Mouse (Mus musculus) right cerebral cortex, postnatal 4 days (tissue): ENCODE results near the gene Prr7.

Experiments
- DNase-seq: peaks from one replicate; pipeline ENCODE4 v3.0.0-alpha.2; 2022

Gene Prr7

DNA sequence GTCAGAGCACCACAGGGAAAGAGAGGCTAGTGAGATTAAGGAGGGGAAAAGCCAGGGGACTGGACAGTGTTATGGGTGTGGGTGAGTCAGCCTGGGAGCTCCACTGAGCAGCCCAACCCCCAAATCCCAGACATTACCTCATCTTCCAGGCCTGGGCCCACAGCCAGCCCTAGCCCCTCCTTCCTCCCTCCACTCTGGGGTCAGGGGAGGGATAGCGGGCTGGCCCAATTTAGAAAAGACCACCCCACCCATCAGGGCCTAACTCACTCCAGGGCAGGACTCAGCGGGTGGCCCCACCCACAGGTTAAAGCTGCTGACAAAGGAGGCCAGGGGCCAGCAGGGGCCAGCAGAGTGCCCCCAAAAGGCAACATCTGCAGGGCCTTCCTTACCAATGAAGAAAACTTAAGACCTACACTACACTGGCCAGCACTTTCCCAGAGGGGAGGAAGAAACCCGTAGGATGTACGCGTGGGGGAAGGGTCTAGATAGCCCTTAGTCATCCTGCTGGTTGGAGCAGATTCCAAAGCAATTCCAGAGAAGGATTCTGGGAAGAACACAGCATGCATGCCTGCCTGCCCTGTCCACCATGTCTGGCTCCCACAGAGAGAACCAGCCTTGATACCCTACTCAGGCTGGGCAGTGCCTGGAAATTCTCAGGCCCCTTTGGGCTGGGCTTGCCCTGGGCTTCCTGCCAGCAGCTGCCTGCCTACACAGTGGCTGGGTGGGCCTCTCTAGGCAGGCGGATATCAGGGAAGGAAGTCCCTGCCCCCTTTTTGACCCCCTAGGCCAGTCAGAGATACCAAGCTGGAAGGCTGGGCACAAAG lies 46.8 kb downstream of the Prr7 start:
- DNase-seq: peak; percentile 41

DNA sequence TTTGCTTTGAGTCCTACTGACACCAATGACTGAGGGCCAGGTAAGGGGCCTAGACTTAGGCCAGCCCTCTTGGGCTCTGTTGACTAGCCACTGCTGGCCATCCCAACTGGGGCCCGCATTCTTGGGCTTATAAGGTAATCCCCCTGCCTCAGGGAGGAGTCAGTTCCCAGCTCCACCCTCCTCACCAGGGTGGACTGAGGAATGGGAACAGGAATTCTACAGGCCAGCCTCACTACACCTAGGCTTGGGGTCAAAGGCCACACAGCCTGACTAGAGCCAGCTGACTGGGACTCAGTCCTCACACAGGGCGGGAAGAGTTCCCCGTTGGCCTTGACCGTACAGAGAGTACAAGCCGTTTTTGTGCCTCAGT lies 47.4 kb downstream of the Prr7 start:
- no peak for DNase-seq

GRCm38 (mm10) chr13:55512379-55513031 lies 48.4 kb downstream of the Prr7 start:
- DNase-seq: peak; percentile 43

DNA sequence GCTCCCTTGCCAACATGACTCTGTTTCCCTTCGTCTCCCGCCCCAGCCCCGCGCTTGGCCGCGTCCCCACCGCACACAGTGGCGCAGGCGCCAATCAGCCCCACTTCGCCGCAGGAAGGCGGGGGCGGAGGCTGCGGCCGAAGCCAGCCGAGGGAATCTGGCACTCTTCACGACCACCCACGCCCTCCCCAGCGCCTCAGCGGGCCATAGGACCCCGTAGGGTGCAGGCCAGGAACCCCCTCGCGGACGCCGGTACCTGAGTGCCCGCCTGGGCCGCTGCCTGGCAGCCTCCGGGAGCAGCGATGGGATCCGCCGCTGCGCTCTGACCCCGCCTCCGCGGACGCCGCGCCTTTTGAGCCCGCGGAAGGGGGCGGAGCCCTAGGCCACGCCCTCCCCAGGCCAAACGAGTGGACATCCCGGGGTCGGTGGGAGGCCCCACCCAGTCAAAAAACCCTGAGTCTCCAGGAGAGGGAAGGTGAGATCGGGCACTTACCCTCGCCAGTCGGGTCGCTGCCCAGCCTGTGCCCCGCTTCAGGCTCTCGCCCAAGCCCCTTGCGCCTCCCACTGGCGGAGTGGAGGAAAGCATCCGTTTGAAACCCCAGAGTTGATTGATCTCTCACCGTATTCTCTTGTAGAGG lies 49.2 kb downstream of the Prr7 start, which contains the start of gene Pdlim7:
Gene Pdlim7, minus strand, starts transcription at position 566 of the 638 bp plus-strand sequence.
- DNase-seq: peak; percentile 86

GRCm38 (mm10) chr13:55513828-55514227 lies 49.8 kb downstream of the Prr7 start:
- DNase-seq: no peak

DNA sequence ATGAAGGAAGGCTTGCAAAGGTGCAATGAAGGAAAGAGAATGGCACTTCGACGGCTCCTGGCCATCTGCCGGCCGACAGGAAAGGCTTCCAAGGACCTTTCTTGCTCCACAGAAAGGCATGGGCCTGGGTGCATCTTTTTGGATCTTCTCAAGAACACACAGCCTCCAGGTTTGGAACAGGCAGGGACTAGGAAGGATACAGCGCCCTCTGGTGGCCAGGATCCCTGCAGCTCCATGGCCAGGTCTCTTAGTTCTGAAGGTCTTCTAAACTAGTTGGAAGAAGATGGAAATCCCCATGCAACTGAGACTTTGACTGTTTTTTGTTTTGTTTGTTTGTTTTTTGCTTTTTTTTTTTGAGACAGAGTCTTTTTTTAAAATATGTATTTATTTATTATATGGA lies 52.9 kb downstream of the Prr7 start:
- peak; percentile 98 for DNase-seq

DNA sequence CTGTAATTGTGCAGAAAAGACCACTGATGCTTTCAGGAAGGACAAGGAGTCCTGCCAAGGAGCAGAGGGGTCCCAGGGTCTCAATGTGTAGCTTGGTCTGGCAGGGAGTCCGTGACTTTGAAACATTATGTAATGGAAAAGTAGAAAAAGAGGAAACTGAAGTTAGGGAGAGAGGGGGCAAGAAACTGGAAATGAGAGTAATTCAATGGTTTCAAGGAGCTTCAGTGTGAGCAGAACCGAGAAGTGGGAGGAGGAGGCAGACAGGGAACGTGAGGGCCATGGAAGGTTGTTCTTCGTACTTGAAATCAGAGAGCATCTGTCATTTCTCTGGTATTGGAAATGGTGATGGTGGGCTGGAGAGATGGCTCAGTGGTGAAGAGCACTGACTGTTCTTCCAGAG lies 55.5 kb downstream of the Prr7 start:
- DNase-seq: no peak

DNA sequence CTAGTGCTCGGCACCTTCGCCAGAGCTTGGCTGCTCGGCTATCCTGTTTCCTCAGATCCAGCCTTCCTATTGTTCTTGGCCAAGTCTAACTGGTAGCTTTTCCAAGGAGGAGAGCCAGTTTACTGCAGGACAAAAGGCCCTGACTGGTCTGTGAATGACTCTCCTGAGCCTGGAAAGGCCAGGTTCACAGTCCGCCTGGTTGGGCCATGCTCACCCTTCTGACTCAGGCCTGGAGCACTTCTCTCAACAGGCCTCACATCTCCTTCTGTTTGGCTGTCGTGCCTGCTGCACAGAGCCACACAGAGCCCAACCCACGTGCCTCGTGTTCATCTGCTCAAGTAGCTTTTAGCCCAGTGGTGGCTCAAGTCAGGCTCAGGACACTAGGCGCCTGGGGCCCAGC lies 58.7 kb downstream of the Prr7 start:
- DNase-seq: no peak
